Mouse (Mus musculus) C2C12 (cell line): ENCODE measurements around the gene St3gal3.

ENCODE experiments used
- CTCF ChIP-seq: IDR thresholded peaks from one replicate; pipeline ENCODE4 v1.5.1; 2011; ENCODE audit not compliant: control insufficient read depth, insufficient read depth, insufficient read length
- MAX ChIP-seq: IDR thresholded peaks from one replicate; pipeline ENCODE4 v1.6.1; 2011; ENCODE audit warnings: mild to moderate bottlenecking, control low read depth
- USF1 ChIP-seq: IDR thresholded peaks from one replicate; pipeline ENCODE4 v1.6.1; 2011; ENCODE audit warnings: low read depth, mild to moderate bottlenecking, control low read depth, moderate library complexity

- no peak for TF ChIP-seq CTCF
- no peak for TF ChIP-seq MAX
- no peak for TF ChIP-seq USF1
Observed at GRCm38 (mm10) chr4:118042671-118043320, 91.9 kb downstream of the St3gal3 start.
